Mouse (Mus musculus): ENCODE measurements around the gene Mlh3.

Mlh3 gene

DNA sequence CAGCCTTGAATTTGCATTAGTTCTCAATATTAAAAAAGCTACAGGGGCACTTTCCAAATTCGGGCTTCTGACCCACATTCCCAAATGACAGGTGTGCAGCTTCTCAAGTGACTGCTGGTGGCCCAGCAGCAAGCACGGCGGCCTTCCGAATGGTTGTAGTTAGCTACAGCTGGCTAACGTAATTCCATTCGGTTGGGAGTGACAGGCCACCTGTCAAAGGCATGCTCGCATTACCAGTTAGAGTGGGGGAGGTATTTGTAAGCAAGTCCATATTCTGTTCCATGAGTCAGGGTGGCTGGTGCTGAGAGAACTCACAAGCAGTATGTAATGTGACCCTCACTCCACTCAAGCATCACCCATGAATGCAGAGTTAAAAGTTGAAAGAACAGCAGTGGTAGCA, 43.2 kb downstream of the Mlh3 start:
- DNase-seq: peak; percentile 45

- DNase-seq: no peak
Measured at GRCm38 (mm10) chr12:85219905-85220290, 50.5 kb downstream of the Mlh3 start.

GRCm38 (mm10) chr12:85219236-85219904, 51.0 kb downstream of the Mlh3 start, which contains the start of gene Eif2b2:
Gene Eif2b2, plus strand, starts transcription at chr12:85219481.
- peak; percentile 99 for DNase-seq

GRCm38 (mm10) chr12:85217733-85218310, 52.6 kb downstream of the Mlh3 start:
- DNase-seq: no peak

- DNase-seq: no peak
Measured at GRCm38 (mm10) chr12:85215031-85215430, 55.4 kb downstream of the Mlh3 start.

- no peak for DNase-seq
Measured at GRCm38 (mm10) chr12:85208687-85209199, 61.7 kb downstream of the Mlh3 start.

DNA sequence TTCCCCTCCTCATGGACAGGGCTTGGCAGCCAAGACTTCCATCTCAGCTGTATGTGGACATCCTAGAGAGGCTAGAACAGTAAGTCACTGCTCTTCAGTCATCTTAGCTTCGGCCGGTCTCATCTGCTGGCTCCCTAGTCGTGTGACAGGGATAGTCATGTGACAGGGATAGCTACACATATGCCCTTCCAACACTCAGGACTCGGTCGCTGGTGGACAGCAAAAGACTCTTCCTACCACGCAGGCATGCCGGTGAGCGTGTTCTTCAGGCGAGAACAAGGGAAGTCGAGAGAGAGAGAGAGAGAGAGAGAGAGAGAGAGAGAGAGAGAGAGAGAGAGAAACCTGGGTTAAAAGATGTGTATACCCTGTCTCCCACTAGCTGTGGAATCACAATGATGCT, 65.0 kb downstream of the Mlh3 start:
- no peak for DNase-seq

DNA sequence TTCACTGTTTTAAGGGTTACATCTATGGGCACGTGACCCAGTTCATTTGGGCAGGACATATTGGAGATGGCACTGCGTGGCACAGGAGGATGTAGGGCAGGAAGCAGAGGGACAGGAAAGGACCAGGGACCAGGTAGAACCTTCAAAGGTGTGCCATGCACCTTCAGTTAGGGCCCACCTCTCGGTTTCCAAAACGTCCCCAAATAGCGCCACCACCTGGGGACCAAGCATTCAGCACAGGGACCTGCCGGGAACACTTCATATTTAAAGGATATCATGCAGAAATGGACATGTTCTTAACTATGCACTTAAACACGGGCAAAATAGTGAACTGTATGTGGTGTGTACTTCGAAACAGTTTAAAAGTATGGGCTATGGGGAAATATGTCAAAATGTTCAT, 66.3 kb downstream of the Mlh3 start:
- no peak for DNase-seq

- DNase-seq: no peak
Measured at GRCm38 (mm10) chr12:85203699-85204098, 66.7 kb downstream of the Mlh3 start.

- no peak for DNase-seq
Measured at GRCm38 (mm10) chr12:85202191-85202590, 68.2 kb downstream of the Mlh3 start.

DNA sequence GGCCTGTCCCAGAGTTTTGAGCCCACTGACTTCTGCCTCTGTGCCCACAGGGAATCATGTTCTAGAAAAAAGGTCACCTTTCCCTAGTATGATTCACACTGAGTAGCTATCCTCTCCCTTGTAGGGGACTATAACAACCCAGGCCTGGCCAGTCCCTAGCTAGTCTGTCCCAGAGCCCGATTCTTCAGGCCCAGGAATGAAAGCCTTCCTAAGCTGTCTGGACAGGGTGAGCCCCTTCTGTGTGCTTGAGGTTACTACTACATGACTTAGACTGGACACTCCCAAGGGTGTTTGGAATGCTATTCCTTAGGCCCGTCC, 68.6 kb downstream of the Mlh3 start:
- no peak for DNase-seq

- DNase-seq: peak; percentile 54
Measured at GRCm38 (mm10) chr12:85200929-85201829, 69.2 kb downstream of the Mlh3 start.

DNA sequence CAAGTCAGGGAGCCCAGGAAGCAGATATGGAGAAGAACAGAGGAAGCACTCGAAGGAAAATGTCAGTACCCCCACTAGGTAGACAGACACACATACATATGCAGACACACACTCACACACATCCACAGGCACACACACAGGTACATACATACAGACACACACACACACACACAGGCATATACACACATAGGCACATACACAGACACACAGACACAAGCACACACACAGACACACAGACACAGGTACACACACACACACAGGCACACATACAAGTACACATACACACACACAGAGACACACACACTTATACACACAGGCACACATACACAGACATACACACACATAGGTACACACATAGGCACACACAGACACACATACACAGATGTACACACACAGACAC, 70.4 kb downstream of the Mlh3 start:
- no peak for DNase-seq

DNA sequence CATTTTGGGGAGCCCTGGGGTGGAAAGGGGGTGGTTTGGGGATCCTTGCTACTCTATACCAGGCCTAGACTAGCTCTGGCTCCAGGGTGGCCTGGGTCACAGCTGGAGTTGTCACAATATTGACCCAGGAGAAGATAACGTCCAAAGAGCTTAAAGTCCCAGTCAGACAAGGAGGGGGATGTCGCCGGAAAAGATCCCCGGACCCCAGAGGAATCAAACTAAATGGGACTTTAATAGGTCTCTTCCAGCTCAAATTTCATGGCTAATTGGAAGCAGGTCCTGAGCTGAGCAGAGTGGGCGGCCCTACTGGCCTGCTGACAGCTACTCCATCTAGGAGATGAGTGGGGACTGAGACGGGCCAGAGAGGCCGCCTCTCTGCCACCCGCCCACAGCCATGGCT, 72.5 kb downstream of the Mlh3 start:
- DNase-seq: peak; percentile 78

DNA sequence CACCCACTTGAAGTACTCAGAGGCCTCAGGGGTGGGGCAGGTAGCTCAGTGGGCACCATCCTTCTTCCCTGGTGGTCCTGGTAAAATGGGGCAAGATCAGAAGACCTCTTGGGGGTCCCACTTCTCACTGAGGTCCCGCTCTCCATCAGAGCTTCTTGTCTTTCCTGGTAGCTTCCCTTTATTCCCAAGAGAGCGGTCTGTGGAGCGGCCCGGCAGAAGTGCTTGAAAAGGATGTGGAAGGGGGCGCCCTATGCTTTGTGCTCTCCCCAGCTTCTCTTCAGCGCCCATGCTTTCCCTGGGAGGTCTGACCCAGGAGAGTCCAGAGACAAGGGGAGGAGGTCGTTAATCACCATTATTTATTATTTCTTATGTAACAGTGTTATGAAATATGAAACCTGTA, 73.0 kb downstream of the Mlh3 start:
- no peak for DNase-seq

DNA sequence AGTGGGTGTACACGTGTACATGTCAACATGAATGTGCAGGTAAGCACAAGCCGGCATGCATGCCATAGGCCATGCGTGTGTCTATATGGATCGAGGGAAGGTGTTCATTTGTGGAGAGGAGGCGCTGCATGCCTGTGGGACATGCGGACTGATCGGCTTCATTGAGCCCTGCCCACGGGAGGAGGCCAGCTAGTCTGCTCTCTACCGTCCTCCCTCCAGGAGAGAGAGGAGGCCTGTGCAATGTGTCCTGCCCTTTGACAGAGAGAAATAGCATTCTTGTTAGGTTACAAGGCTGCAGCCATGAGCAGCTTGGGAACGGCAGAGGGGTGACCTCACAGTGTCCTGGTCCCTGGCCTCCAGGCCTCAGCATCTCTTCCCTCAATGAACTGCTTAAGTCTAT, 74.2 kb downstream of the Mlh3 start:
- no peak for DNase-seq

DNA sequence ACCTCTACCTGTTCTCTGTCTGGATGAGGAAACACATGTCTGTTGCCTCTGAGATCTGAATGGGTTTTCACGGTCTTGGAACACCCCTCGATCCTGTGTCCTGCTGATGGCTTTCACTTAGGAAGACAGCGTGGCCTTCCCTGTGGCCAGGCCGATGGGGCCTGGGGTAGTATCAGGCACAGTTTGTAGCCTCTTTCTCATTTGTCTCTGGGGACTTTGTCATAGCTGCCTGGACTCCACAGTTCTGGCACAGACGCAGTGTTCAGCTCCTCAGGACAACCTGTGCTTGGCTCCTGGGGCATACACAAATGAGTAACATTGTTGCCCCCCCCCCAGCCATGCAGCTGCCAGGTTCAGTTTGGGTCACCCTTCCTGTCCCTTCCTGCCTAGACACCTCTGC, 75.3 kb downstream of the Mlh3 start:
- DNase-seq: no peak

DNA sequence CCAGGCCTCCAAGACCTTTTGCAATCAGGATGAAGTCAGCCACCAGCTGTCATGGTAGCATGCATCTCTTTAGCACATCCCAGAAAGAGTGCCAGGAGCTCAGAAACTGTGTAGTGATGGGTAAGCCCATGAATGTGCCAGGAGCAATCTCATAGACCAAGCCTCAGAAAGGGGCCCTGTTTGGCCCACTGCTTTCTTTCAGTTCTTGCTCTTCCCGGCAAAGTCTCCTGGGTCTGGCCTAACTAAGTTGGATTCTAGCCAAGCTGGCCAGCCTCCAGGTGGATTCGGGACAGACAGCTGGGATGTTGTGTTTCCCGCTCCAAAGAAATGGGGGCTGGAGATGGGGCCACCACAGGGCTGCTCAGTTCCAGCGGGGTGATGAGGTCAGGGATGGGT, 75.8 kb downstream of the Mlh3 start:
- no peak for DNase-seq

DNA sequence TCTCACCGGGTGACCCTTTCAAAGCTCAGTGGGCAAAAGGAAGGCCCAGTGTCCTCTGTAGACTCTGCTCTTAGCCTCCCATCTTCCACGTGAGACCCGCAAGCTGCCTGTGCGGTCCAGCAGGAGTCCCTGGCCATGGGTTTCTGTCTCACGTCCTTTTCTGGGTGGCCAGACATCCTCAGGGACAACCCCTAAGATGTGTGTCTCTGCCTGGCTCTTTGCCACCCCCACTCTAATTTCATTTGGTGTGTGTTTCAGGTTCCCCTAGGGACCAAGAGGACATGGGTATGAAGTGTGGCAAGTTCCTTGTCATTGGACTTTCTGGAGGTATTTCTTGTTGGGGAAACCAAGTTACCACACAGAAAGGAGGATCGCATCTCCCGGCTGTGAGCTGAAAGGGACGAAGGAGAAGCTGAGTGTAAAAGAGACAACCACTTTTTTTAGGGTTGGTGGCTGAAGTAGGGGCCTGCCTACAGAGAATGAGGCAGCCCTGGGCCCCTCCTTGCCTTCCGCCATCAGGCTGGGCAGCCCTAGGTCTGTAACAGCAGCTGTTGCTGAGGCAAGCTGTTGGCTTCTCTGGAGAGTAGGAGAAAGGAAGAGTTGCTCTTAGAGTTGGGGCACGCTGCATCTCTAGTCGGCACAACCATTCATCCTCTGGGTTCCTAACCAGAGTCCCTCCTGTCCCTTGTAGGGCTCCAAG, 76.3 kb downstream of the Mlh3 start:
- DNase-seq: no peak

GRCm38 (mm10) chr12:85193146-85193545, 77.3 kb downstream of the Mlh3 start:
- no peak for DNase-seq

GRCm38 (mm10) chr12:85192461-85193108, 77.8 kb downstream of the Mlh3 start:
- DNase-seq: no peak

- DNase-seq: no peak
Measured at GRCm38 (mm10) chr12:85190290-85190689, 80.1 kb downstream of the Mlh3 start.

GRCm38 (mm10) chr12:85186361-85186760, 84.0 kb downstream of the Mlh3 start:
- DNase-seq: no peak
